Mouse (Mus musculus): ENCODE measurements at regions not wholly inside any gene's neighbourhood (a gene's known extent, or its start where the extent isn't known, plus 50 kb on each side); places are given as distances from the start of the nearest gene placed in this dataset.
A peak's percentile ranks its signal among the peaks of the same experiment; 100 is the strongest.

DNA sequence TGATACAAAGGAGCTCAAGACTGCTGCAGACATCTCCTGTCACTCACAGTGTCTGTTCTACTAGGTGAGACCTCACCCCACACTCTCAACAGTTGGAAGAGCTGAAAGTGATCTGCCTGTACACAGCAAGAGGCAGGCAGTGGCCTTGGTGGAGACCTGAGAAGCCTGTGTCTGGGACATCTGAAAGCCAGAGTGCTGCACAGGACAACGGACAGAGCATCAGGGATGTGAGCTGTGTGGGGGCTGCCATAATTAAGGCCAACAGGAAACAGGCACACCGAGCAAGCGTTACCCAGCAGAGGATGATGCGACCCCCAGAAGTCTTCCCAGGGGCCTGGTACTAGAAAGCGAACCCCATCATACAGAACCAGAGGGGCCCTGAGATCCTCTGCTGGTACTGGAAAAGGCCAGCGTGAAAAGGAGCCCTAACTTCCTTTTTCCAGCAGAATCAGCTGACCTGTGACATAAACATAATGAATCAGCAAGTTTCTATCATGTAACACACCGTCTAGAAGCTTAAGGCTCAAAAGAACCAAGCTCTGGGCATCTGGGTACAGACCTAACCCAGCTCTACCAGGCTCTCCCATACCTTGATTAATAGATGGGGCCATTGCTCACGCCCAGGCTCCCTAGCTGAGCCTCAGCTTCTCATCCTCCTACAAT lies 105.7 kb downstream of the Plxna1 start:
- H3K4me3 ChIP-seq (ENCODE audit: low read depth, low read length): no peak overlapping the region
- 64% methylated on average over 8 of the region's 8 CpGs for whole genome bisulfite sequencing
- no peaks in the 10 kb centered on the region for H3K27me3 ChIP-seq (replicated peaks; ENCODE audit: control insufficient read depth, insufficient read depth, low read length)
- no peaks in the 10 kb centered on the region for H3K9me3 ChIP-seq (ENCODE audit: control insufficient read depth, low read length)
- DNase-seq (ENCODE audit: low spot score) (no peak), ATAC-seq (ENCODE audit: low read depth) (no peak)
- no peak overlapping the region for H3K4me2 ChIP-seq (ENCODE audit: low read depth, low read length)
- H3K4me1 ChIP-seq (ENCODE audit: control insufficient read depth, insufficient read depth, low read length): no peaks in the 10 kb centered on the region
- H3K27ac ChIP-seq (replicated peaks; ENCODE audit: low read depth, low read length): no peak overlapping the region
- H3K36me3 ChIP-seq (ENCODE audit: control insufficient read depth, insufficient read depth, low read length): no peaks in the 10 kb centered on the region
- H3K9ac ChIP-seq (ENCODE audit: low read depth, low read length): no peak overlapping the region

- DNase-seq (ENCODE audit: low spot score) (no peak), ATAC-seq (ENCODE audit: low read depth) (peak; percentile 6; the same call in 1 of the 2 replicates)
- H3K27me3 ChIP-seq (replicated peaks; ENCODE audit: control insufficient read depth, insufficient read depth, low read length): no peaks in the 10 kb centered on the region
- no peak overlapping the region for H3K27ac ChIP-seq (replicated peaks; ENCODE audit: low read depth, low read length)
- WGBS: 76% methylated on average over 6 of the region's 6 CpGs
- H3K4me1 ChIP-seq (ENCODE audit: control insufficient read depth, insufficient read depth, low read length): no peaks in the 10 kb centered on the region
- no peak overlapping the region for H3K9ac ChIP-seq (ENCODE audit: low read depth, low read length)
- no peak overlapping the region for H3K4me2 ChIP-seq (ENCODE audit: low read depth, low read length)
- no peaks in the 10 kb centered on the region for H3K9me3 ChIP-seq (ENCODE audit: control insufficient read depth, low read length)
- no peak overlapping the region for H3K4me3 ChIP-seq (ENCODE audit: low read depth, low read length)
- H3K36me3 ChIP-seq (ENCODE audit: control insufficient read depth, insufficient read depth, low read length): no peaks in the 10 kb centered on the region
Observed at GRCm38 (mm10) chr6:89257416-89257815, 105.0 kb downstream of the Plxna1 start.

GRCm38 (mm10) chr6:89258140-89258539 lies 104.3 kb downstream of the Plxna1 start:
- Histone ChIP-seq H3K4me2 (ENCODE audit: low read depth, low read length) (no peak overlapping the region), H3K9ac (ENCODE audit: low read depth, low read length) (no peak overlapping the region), H3K27me3 (replicated peaks; ENCODE audit: control insufficient read depth, insufficient read depth, low read length) (no peaks in the 10 kb centered on the region), H3K9me3 (ENCODE audit: control insufficient read depth, low read length) (no peaks in the 10 kb centered on the region), H3K4me1 (ENCODE audit: control insufficient read depth, insufficient read depth, low read length) (no peaks in the 10 kb centered on the region), H3K36me3 (ENCODE audit: control insufficient read depth, insufficient read depth, low read length) (no peaks in the 10 kb centered on the region), H3K27ac (replicated peaks; ENCODE audit: low read depth, low read length) (no peak overlapping the region), H3K4me3 (ENCODE audit: low read depth, low read length) (no peak overlapping the region)
- no peak for ATAC-seq (ENCODE audit: low read depth)
- DNase-seq (ENCODE audit: low spot score): no peak
- WGBS: 74% methylated on average over 4 of the region's 4 CpGs

- no peaks in the 10 kb centered on the region for H3K9me3 ChIP-seq (ENCODE audit: control insufficient read depth, low read length)
- ATAC-seq (ENCODE audit: low read depth) (no peak), DNase-seq (ENCODE audit: low spot score) (no peak)
- no peak overlapping the region for H3K27ac ChIP-seq (replicated peaks; ENCODE audit: low read depth, low read length)
- H3K4me1 ChIP-seq (ENCODE audit: control insufficient read depth, insufficient read depth, low read length): no peaks in the 10 kb centered on the region
- no peak overlapping the region for H3K9ac ChIP-seq (ENCODE audit: low read depth, low read length)
- H3K36me3 ChIP-seq (ENCODE audit: control insufficient read depth, insufficient read depth, low read length): no peaks in the 10 kb centered on the region
- no peak overlapping the region for H3K4me2 ChIP-seq (ENCODE audit: low read depth, low read length)
- H3K4me3 ChIP-seq (ENCODE audit: low read depth, low read length): no peak overlapping the region
- 86% methylated on average over 11 of the region's 11 CpGs for WGBS
- H3K27me3 ChIP-seq (replicated peaks; ENCODE audit: control insufficient read depth, insufficient read depth, low read length): no peaks in the 10 kb centered on the region
Observed at GRCm38 (mm10) chr6:89259406-89259994, 102.9 kb downstream of the Plxna1 start.

DNA sequence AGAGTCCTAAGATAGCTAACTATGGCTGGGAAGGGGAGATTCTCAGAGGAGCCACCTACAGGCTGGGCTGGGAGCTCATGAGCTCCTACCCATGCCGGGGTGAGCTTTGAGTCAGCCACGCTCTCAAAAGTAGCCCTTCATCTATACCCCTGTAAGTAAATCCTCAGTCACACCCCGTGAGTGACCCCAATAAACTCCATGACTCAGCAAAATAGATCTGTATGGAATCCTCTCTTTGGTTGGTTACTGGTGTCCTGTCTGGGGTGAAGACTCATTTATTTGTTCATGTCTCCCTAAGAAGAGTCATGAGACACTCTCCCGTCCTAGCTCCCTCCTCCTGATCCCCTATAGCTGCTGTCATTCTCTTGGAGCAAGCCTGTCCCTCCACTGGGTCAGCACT lies 99.5 kb downstream of the Plxna1 start:
- WGBS: 63% methylated on average over 4 of the region's 4 CpGs
- ATAC-seq (ENCODE audit: low read depth): no peak

DNA sequence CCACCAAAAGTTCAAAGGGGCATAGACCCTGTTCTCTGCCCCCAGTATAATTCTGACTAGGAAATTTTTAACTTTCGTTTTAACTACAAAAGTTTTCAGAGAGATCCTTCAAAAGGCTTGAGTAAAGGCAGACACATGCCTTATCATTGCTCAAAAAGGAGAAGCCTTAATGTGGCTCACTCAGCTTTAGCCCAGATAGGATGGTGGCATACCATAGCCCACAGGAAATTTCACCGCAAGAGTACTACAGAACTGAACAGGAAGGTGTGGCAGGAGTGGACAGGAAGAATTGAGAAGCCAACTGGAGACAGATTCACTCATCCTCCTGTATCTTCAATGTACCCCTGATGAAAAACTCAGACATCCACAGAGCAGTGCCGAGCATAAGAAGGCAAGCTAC lies 97.1 kb downstream of the Plxna1 start:
- no peak for ATAC-seq (ENCODE audit: low read depth)
- no peak overlapping the region for H3K9ac ChIP-seq (ENCODE audit: low read depth, low read length)
- no peak for DNase-seq (ENCODE audit: low spot score)
- no peaks in the 10 kb centered on the region for H3K9me3 ChIP-seq (ENCODE audit: control insufficient read depth, low read length)
- no peaks in the 10 kb centered on the region for H3K27me3 ChIP-seq (replicated peaks; ENCODE audit: control insufficient read depth, insufficient read depth, low read length)
- no peaks in the 10 kb centered on the region for H3K4me1 ChIP-seq (ENCODE audit: control insufficient read depth, insufficient read depth, low read length)
- no peak overlapping the region for H3K4me3 ChIP-seq (ENCODE audit: low read depth, low read length)
- no peak overlapping the region for H3K27ac ChIP-seq (replicated peaks; ENCODE audit: low read depth, low read length)
- H3K4me2 ChIP-seq (ENCODE audit: low read depth, low read length): no peak overlapping the region
- no peaks in the 10 kb centered on the region for H3K36me3 ChIP-seq (ENCODE audit: control insufficient read depth, insufficient read depth, low read length)
- WGBS: 85% methylated on average over 3 of the region's 3 CpGs

More for the DNA sequence above, 99.5 kb downstream of the Plxna1 start:
- Histone ChIP-seq H3K4me1 (ENCODE audit: control insufficient read depth, insufficient read depth, low read length) (no peaks in the 10 kb centered on the region), H3K27me3 (replicated peaks; ENCODE audit: control insufficient read depth, insufficient read depth, low read length) (no peaks in the 10 kb centered on the region), H3K9me3 (ENCODE audit: control insufficient read depth, low read length) (no peaks in the 10 kb centered on the region), H3K36me3 (ENCODE audit: control insufficient read depth, insufficient read depth, low read length) (no peaks in the 10 kb centered on the region), H3K4me2 (ENCODE audit: low read depth, low read length) (no peak overlapping the region), H3K9ac (ENCODE audit: low read depth, low read length) (no peak overlapping the region), H3K4me3 (ENCODE audit: low read depth, low read length) (no peak overlapping the region), H3K27ac (replicated peaks; ENCODE audit: low read depth, low read length) (no peak overlapping the region)
- DNase-seq (ENCODE audit: low spot score): no peak

Data from embryonic facial prominence, embryonic 14.5 days (tissue).